Comparison of ENCODE assay signal across 27 mouse cellular contexts in genomic region chr7:80276374-80276773, GRCm38 (mm10). TPM values are rescaled to one million over a fixed set of nuclear protein-coding genes. Genes with fewer than 3 reads are reported as not detected.
DNase-seq lines count a peak whose midpoint lies in the region; ATAC-seq and TF ChIP-seq lines count a peak whose summit lies in the region.
"Had no signal": no experiment of that assay in that cellular context is flagged by ENCODE, and none has a peak within 500 bp of the region (broad histone marks: within the 10 kb centered on the region; RNA-seq: fewer than 3 reads in every experiment).

No protein-coding gene starts in this region.

- H3K9me3 ChIP-seq in liver, postnatal 0 days (ENCODE audit: low read length), result no peaks in the 10 kb centered on the region
- no peaks in the 10 kb centered on the region for H3K9me3 ChIP-seq in G1E (replicated peaks)

- TF ChIP-seq EP300 in liver, postnatal 0 days (IDR thresholded peaks at IDR 0.05; ENCODE audit: low read depth), result no peak

- no peaks in the 10 kb centered on the region for H3K4me1 ChIP-seq in liver, postnatal 0 days (ENCODE audit: insufficient read depth)
- H3K4me1 ChIP-seq in G1E (ENCODE audit: insufficient read depth, low read depth, low read length), result peaks cover 14% of the 10 kb centered on the region
- H3K4me1 ChIP-seq: embryonic facial prominence, embryonic 10.5 days; embryonic facial prominence, embryonic 13.5 days; forebrain, embryonic 12.5 days; heart, embryonic 12.5 days; heart, embryonic 15.5 days; hindbrain, embryonic 10.5 days had no signal

- ATAC-seq in liver, postnatal 0 days, result 0 out of 2 replicates have a peak, but pooled peaks have one; percentile 25
- peak; percentile 54 for ATAC-seq in G1E (ENCODE audit: extremely low read depth, insufficient number of reproducible peaks, low FRiP score, poor library complexity, severe bottlenecking)
- ATAC-seq: forebrain, embryonic 15.5 days; hindbrain, embryonic 16.5 days had no signal

- no peak overlapping the region for H3K27ac ChIP-seq in liver, postnatal 0 days (ENCODE audit: low read depth)
- H3K27ac ChIP-seq: embryonic facial prominence, embryonic 10.5 days; embryonic facial prominence, embryonic 13.5 days; forebrain, embryonic 12.5 days; forebrain, embryonic 15.5 days; heart, embryonic 15.5 days; hindbrain, embryonic 10.5 days; hindbrain, embryonic 13.5 days had no signal

- H3K9ac ChIP-seq in liver, postnatal 0 days (replicated peaks), result no peak overlapping the region
- H3K9ac ChIP-seq: embryonic facial prominence, embryonic 13.5 days; forebrain, embryonic 12.5 days; forebrain, embryonic 15.5 days; heart, embryonic 12.5 days; heart, embryonic 15.5 days; hindbrain, embryonic 13.5 days had no signal

- 84% methylated on average over 4 of the region's 4 CpGs for WGBS in liver, postnatal 0 days (ENCODE audit: insufficient replicate concordance)

- H3K36me3 ChIP-seq in liver, postnatal 0 days (replicated peaks; ENCODE audit: insufficient read depth, low read length), result peaks cover 55% of the 10 kb centered on the region
- H3K36me3 ChIP-seq in G1E (replicated peaks), result peaks cover 97% of the 10 kb centered on the region

- no peak for TF ChIP-seq CTCF in liver, postnatal 0 days (IDR thresholded peaks at IDR 0.05; ENCODE audit: low read depth)
- no peak for TF ChIP-seq CTCF in G1E (IDR thresholded peaks at IDR 0.05; ENCODE audit: low read depth, low read length)

- no peak overlapping the region for H3K4me3 ChIP-seq in liver, postnatal 0 days (ENCODE audit: low read depth, low read length)
- no peak overlapping the region for H3K4me3 ChIP-seq in G1E (ENCODE audit: low read depth, low read length)
- H3K4me3 ChIP-seq: embryonic facial prominence, embryonic 10.5 days; embryonic facial prominence, embryonic 13.5 days; erythroblast, embryonic 14.5 days; forebrain, embryonic 12.5 days; forebrain, embryonic 15.5 days; heart, embryonic 12.5 days; heart, embryonic 15.5 days; hindbrain, embryonic 10.5 days; hindbrain, embryonic 13.5 days had no signal

- H3K27me3 ChIP-seq in liver, postnatal 0 days (ENCODE audit: insufficient read depth, low read length), result no peaks in the 10 kb centered on the region
- no peaks in the 10 kb centered on the region for H3K27me3 ChIP-seq in G1E (ENCODE audit: insufficient read depth, low read length)
- H3K27me3 ChIP-seq: embryonic facial prominence, embryonic 13.5 days; forebrain, embryonic 12.5 days; forebrain, embryonic 15.5 days; heart, embryonic 12.5 days; heart, embryonic 15.5 days; hindbrain, embryonic 13.5 days had no signal

- H3K4me2 ChIP-seq in liver, postnatal 0 days (ENCODE audit: low read depth, low read length), result no peak overlapping the region
- H3K4me2 ChIP-seq: embryonic facial prominence, embryonic 13.5 days; forebrain, embryonic 12.5 days; forebrain, embryonic 15.5 days; heart, embryonic 12.5 days; heart, embryonic 15.5 days; hindbrain, embryonic 13.5 days had no signal

- DNase-seq in liver, postnatal 0 days, result no peak
- DNase-seq in liver, result no peak
- peak; percentile 75 for DNase-seq in 416B (ENCODE audit: low read depth)
- DNase-seq in G1E (ENCODE audit: low spot score), result no peak
- DNase-seq in urinary bladder, postnatal 10 days (ENCODE audit: low spot score), result no peak
- no peak for DNase-seq in Muller cell, postnatal 12 days (ENCODE audit: inconsistent ontology term)
- DNase-seq: adrenal gland, adult 2 months; adrenal gland, postnatal 14 days; cerebellum, adult 11 months; cerebellum, adult 2 months; cerebellum, adult 9-11 months; cerebellum, postnatal 25 days; embryo, embryonic 11 days; gastrocnemius, postnatal 25 days; heart, adult 18-20 months; heart, postnatal 10 days; heart, postnatal 36 days had no signal

RNA-seq across cellular contexts. Expression of gene Vps33b, which starts 6.9 kb away (rescaled TPM):
- polyA plus RNA-seq in liver, postnatal 0 days (2015; fragmentation: Nextera tagmentation; extraction: Ambion mirVana), result 2.5 and 2.9 TPM in 2 replicates
- total RNA-seq in G1E (2014; fragmentation: Nextera tagmentation) (50.7 and 77.5 TPM in 2 replicates), G1E (2017) (29.7 and 33.2 TPM in 2 replicates)
- polyA plus RNA-seq in G1E (2012), result 4.1 and 4.3 TPM in 2 replicates

RNA-seq across cellular contexts. Expression of gene Ngrn, which starts 15.4 kb away (rescaled TPM):
- 20.9 and 23.1 TPM in 2 replicates for polyA plus RNA-seq in liver, postnatal 0 days (2015; fragmentation: Nextera tagmentation; extraction: Ambion mirVana)
- total RNA-seq in G1E (2014; fragmentation: Nextera tagmentation) (40.6 and 61.3 TPM in 2 replicates), G1E (2017) (76.2 and 82.7 TPM in 2 replicates)
- polyA plus RNA-seq in G1E (2012), result 41.9 and 43.6 TPM in 2 replicates

RNA-seq across cellular contexts. Expression of gene Prc1, which starts 17.9 kb away (rescaled TPM):
- polyA plus RNA-seq in liver, postnatal 0 days (2015; fragmentation: Nextera tagmentation; extraction: Ambion mirVana), result 48.3 and 57.6 TPM in 2 replicates
- 188 and 229 TPM in 2 replicates for total RNA-seq in G1E (2014; fragmentation: Nextera tagmentation)
- total RNA-seq in G1E (2017), result 158 and 161 TPM in 2 replicates
- polyA plus RNA-seq in G1E (2012), result 13.4 and 14.6 TPM in 2 replicates

RNA-seq across cellular contexts. Expression of gene Ttll13, which starts 30.2 kb away (rescaled TPM):
- polyA plus RNA-seq in liver, postnatal 0 days (2015; fragmentation: Nextera tagmentation; extraction: Ambion mirVana), result 0.43 TPM in 2 replicates
- total RNA-seq in G1E (2014; fragmentation: Nextera tagmentation) (1.5 and 3.7 TPM in 2 replicates), G1E (2017) (0.35 and 3.3 TPM in 2 replicates)
- polyA plus RNA-seq in G1E (2012), result 0.13 and 0.26 TPM in 2 replicates
- total RNA-seq: gastrocnemius, postnatal 25 days had no signal

RNA-seq across cellular contexts. Expression of gene Gdpgp1, which starts 43.7 kb away (rescaled TPM):
- polyA plus RNA-seq in liver, postnatal 0 days (2015; fragmentation: Nextera tagmentation; extraction: Ambion mirVana), result 1.5 and 1.6 TPM in 2 replicates
- total RNA-seq in G1E (2014; fragmentation: Nextera tagmentation), result 10.2 and 14.1 TPM in 2 replicates
- 5.9 and 6.2 TPM in 2 replicates for total RNA-seq in G1E (2017)
- polyA plus RNA-seq in G1E (2012), result 3.7 and 3.8 TPM in 2 replicates
